Mouse (Mus musculus): Measurements from ENCODE around the gene Rps6ka5. TPM values are rescaled to one million over a fixed set of nuclear protein-coding genes. Genes with fewer than 3 reads are reported as not detected.

Rps6ka5 gene
- polyA plus RNA-seq, 1 experiment from 2014 or later = 1.2 TPM

GRCm38 (mm10) chr12:100543437-100544193 lies 183.2 kb downstream of the Rps6ka5 start:
- WGBS = 69% methylated on average over 6 of the region's 6 CpGs
- no peaks in the 10 kb centered on the region for H3K4me1 ChIP-seq (replicated peaks; ENCODE audit: control insufficient read depth, insufficient read depth, low read length)
- H3K4me3 ChIP-seq (ENCODE audit: low read depth, low read length) = no peak overlapping the region
- H3K9me3 ChIP-seq (ENCODE audit: control insufficient read depth) = no peaks in the 10 kb centered on the region
- no peak overlapping the region for H3K4me2 ChIP-seq (replicated peaks; ENCODE audit: low read depth)
- no peak for ATAC-seq
- TF ChIP-seq CTCF (IDR thresholded peaks at IDR 0.05; ENCODE audit: low read depth) = no peak
- H3K9ac ChIP-seq (ENCODE audit: low read depth, low read length) = no peak overlapping the region
- H3K27ac ChIP-seq (ENCODE audit: low read depth, low read length) = no peak overlapping the region
- no peaks in the 10 kb centered on the region for H3K27me3 ChIP-seq (replicated peaks; ENCODE audit: control insufficient read depth, insufficient read depth, low read length)
- H3K36me3 ChIP-seq (ENCODE audit: control insufficient read depth, insufficient read depth) = no peaks in the 10 kb centered on the region; the same call in 1 of the 2 replicates

- Histone ChIP-seq H3K4me3 (ENCODE audit: low read depth, low read length) (no peak overlapping the region), H3K9me3 (ENCODE audit: control insufficient read depth) (no peaks in the 10 kb centered on the region), H3K4me2 (replicated peaks; ENCODE audit: low read depth) (no peak overlapping the region), H3K27me3 (replicated peaks; ENCODE audit: control insufficient read depth, insufficient read depth, low read length) (no peaks in the 10 kb centered on the region), H3K4me1 (replicated peaks; ENCODE audit: control insufficient read depth, insufficient read depth, low read length) (no peaks in the 10 kb centered on the region), H3K9ac (ENCODE audit: low read depth, low read length) (no peak overlapping the region), H3K27ac (ENCODE audit: low read depth, low read length) (no peak overlapping the region), H3K36me3 (ENCODE audit: control insufficient read depth, insufficient read depth) (no peaks in the 10 kb centered on the region; the same call in 1 of the 2 replicates)
- TF ChIP-seq CTCF (IDR thresholded peaks at IDR 0.05; ENCODE audit: low read depth) = no peak
- 90% methylated on average over 6 of the region's 6 CpGs for WGBS
- ATAC-seq = no peak
These were observed 184.3 kb downstream of the Rps6ka5 start for GRCm38 (mm10) chr12:100542494-100542893.

GRCm38 (mm10) chr12:100542076-100542475 lies 184.7 kb downstream of the Rps6ka5 start:
- no peaks in the 10 kb centered on the region for H3K4me1 ChIP-seq (replicated peaks; ENCODE audit: control insufficient read depth, insufficient read depth, low read length)
- no peak overlapping the region for H3K27ac ChIP-seq (ENCODE audit: low read depth, low read length)
- H3K9me3 ChIP-seq (ENCODE audit: control insufficient read depth) = no peaks in the 10 kb centered on the region
- no peaks in the 10 kb centered on the region; the same call in 1 of the 2 replicates for H3K36me3 ChIP-seq (ENCODE audit: control insufficient read depth, insufficient read depth)
- 63% methylated on average over 3 of the region's 3 CpGs for WGBS
- no peaks in the 10 kb centered on the region for H3K27me3 ChIP-seq (replicated peaks; ENCODE audit: control insufficient read depth, insufficient read depth, low read length)
- H3K4me3 ChIP-seq (ENCODE audit: low read depth, low read length) = no peak overlapping the region
- no peak overlapping the region for H3K4me2 ChIP-seq (replicated peaks; ENCODE audit: low read depth)
- no peak overlapping the region for H3K9ac ChIP-seq (ENCODE audit: low read depth, low read length)
- no peak for TF ChIP-seq CTCF (IDR thresholded peaks at IDR 0.05; ENCODE audit: low read depth)
- no peak for ATAC-seq

- Histone ChIP-seq H3K27me3 (replicated peaks; ENCODE audit: control insufficient read depth, insufficient read depth, low read length) (no peaks in the 10 kb centered on the region), H3K4me1 (replicated peaks; ENCODE audit: control insufficient read depth, insufficient read depth, low read length) (no peaks in the 10 kb centered on the region), H3K9ac (ENCODE audit: low read depth, low read length) (no peak overlapping the region), H3K27ac (ENCODE audit: low read depth, low read length) (no peak overlapping the region), H3K4me3 (ENCODE audit: low read depth, low read length) (no peak overlapping the region), H3K9me3 (ENCODE audit: control insufficient read depth) (no peaks in the 10 kb centered on the region), H3K4me2 (replicated peaks; ENCODE audit: low read depth) (no peak overlapping the region), H3K36me3 (ENCODE audit: control insufficient read depth, insufficient read depth) (no peaks in the 10 kb centered on the region)
- TF ChIP-seq CTCF (IDR thresholded peaks at IDR 0.05; ENCODE audit: low read depth) = no peak
- no peak for ATAC-seq
- WGBS = 24% methylated on average over 9 of the region's 9 CpGs
These were observed 187.5 kb downstream of the Rps6ka5 start for GRCm38 (mm10) chr12:100539158-100539714.

GRCm38 (mm10) chr12:100538445-100539157 lies 188.2 kb downstream of the Rps6ka5 start:
- no peaks in the 10 kb centered on the region for H3K4me1 ChIP-seq (replicated peaks; ENCODE audit: control insufficient read depth, insufficient read depth, low read length)
- TF ChIP-seq CTCF (IDR thresholded peaks at IDR 0.05; ENCODE audit: low read depth) = no peak
- H3K4me3 ChIP-seq (ENCODE audit: low read depth, low read length) = no peak overlapping the region
- H3K4me2 ChIP-seq (replicated peaks; ENCODE audit: low read depth) = no peak overlapping the region
- no peaks in the 10 kb centered on the region for H3K27me3 ChIP-seq (replicated peaks; ENCODE audit: control insufficient read depth, insufficient read depth, low read length)
- WGBS = 54% methylated on average over 7 of the region's 7 CpGs
- H3K9ac ChIP-seq (ENCODE audit: low read depth, low read length) = no peak overlapping the region
- no peaks in the 10 kb centered on the region for H3K9me3 ChIP-seq (ENCODE audit: control insufficient read depth)
- no peak overlapping the region for H3K27ac ChIP-seq (ENCODE audit: low read depth, low read length)
- H3K36me3 ChIP-seq (ENCODE audit: control insufficient read depth, insufficient read depth) = no peaks in the 10 kb centered on the region
- ATAC-seq = no peak

- Histone ChIP-seq H3K9me3 (ENCODE audit: control insufficient read depth) (no peaks in the 10 kb centered on the region), H3K36me3 (ENCODE audit: control insufficient read depth, insufficient read depth) (no peaks in the 10 kb centered on the region), H3K9ac (ENCODE audit: low read depth, low read length) (no peak overlapping the region), H3K4me1 (replicated peaks; ENCODE audit: control insufficient read depth, insufficient read depth, low read length) (no peaks in the 10 kb centered on the region), H3K4me3 (ENCODE audit: low read depth, low read length) (no peak overlapping the region), H3K27me3 (replicated peaks; ENCODE audit: control insufficient read depth, insufficient read depth, low read length) (no peaks in the 10 kb centered on the region), H3K27ac (ENCODE audit: low read depth, low read length) (no peak overlapping the region), H3K4me2 (replicated peaks; ENCODE audit: low read depth) (no peak overlapping the region)
- no peak for ATAC-seq
- 69% methylated on average over 11 of the region's 11 CpGs for WGBS
- no peak for TF ChIP-seq CTCF (IDR thresholded peaks at IDR 0.05; ENCODE audit: low read depth)
These were observed 189.7 kb downstream of the Rps6ka5 start for GRCm38 (mm10) chr12:100537091-100537490.

Measured in intestine, postnatal 0 days (tissue).